Mouse (Mus musculus): Measurements from ENCODE around the gene Kxd1. TPM values are rescaled to one million over a fixed set of nuclear protein-coding genes. Genes with fewer than 3 reads are reported as not detected.

Gene Kxd1
- polyA plus RNA-seq, 1 experiment from 2014 or later = 57.2 TPM

GRCm38 (mm10) chr8:70464162-70464561 is 63.6 kb downstream of the Kxd1 start:
- Histone ChIP-seq H3K4me1 (peaks cover 48% of the 10 kb centered on the region), H3K36me3 (replicated peaks) (peaks cover 22% of the 10 kb centered on the region), H3K9me3 (no peaks in the 10 kb centered on the region; the same call in 1 of the 2 replicates), H3K27me3 (ENCODE audit: poor library complexity, severe bottlenecking) (no peaks in the 10 kb centered on the region), H3K4me3 (no peak overlapping the region), H3K27ac (no peak overlapping the region)
- WGBS = 92% methylated on average over 6 of the region's 6 CpGs
- DNase-seq (ENCODE audit: extremely low spot score, low spot score) = no peak

- H3K9me3 ChIP-seq = no peaks in the 10 kb centered on the region; the same call in 1 of the 2 replicates
- peaks cover 44% of the 10 kb centered on the region for H3K4me1 ChIP-seq
- DNase-seq (ENCODE audit: extremely low spot score, low spot score) = no peak
- WGBS = 90% methylated on average over 4 of the region's 4 CpGs
- H3K4me3 ChIP-seq = no peak overlapping the region
- peaks cover 23% of the 10 kb centered on the region for H3K36me3 ChIP-seq (replicated peaks)
- H3K27ac ChIP-seq = no peak overlapping the region
- H3K27me3 ChIP-seq (ENCODE audit: poor library complexity, severe bottlenecking) = no peaks in the 10 kb centered on the region
These were observed 64.5 kb downstream of the Kxd1 start for GRCm38 (mm10) chr8:70463306-70463705.

DNA sequence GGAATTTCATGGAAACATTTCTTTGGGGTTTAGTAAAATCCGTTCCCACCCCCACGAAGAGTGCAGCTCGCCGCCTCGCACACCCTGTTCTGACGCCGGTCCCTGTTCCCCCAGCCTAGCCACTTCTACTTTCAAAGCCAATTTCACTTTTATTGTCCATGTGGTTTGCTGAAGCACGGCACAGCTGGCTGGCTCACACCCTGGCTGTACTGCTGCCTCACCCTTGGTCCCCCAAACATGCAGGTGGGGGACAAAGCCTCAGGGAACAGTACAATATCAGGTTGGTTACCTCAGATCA is 65.3 kb downstream of the Kxd1 start:
- H3K27me3 ChIP-seq (ENCODE audit: poor library complexity, severe bottlenecking) = no peaks in the 10 kb centered on the region
- DNase-seq (ENCODE audit: extremely low spot score, low spot score) = no peak
- H3K4me3 ChIP-seq = no peak overlapping the region
- H3K9me3 ChIP-seq = no peaks in the 10 kb centered on the region; the same call in 1 of the 2 replicates
- no peak overlapping the region for H3K27ac ChIP-seq
- peaks cover 23% of the 10 kb centered on the region for H3K36me3 ChIP-seq (replicated peaks)
- WGBS = 95% methylated on average over 8 of the region's 8 CpGs
- H3K4me1 ChIP-seq = peaks cover 35% of the 10 kb centered on the region

DNA sequence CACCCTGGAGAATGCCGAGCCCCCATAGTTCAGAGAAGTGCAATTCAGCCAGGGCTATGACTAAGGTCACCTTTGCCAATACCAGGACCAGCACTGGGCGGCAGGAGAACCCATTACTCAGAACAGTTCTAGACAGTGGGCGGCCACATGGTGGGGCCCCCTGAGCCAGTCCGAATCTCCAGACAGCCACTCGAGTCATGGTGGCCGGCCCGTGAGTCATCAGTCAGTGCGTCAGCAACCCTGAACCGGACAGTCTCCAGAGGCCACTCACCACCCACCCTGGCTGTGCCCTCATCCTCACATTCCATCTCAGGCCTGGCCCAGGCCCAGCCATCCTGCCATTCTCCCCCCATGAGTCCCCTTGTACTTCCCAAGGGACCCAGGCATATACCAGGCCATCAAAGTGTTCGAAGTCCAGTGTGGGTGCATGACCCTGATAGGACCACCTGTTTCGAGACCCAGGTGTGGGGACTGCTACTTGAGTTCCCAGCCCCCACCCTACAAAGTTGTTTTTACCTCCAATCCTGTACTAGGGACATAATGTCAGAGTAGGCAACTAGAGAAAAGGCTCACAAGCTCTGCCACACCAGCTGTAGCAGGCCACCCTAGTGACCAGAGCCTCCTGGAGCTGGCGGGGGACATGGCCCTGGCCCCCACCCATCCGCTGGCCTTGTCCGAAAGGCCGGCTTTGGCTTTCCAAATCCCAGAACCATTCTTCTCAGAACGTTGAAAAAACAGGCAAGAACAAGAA is 65.8 kb downstream of the Kxd1 start:
- DNase-seq (ENCODE audit: extremely low spot score, low spot score) = no peak
- Histone ChIP-seq H3K4me1 (peaks cover 30% of the 10 kb centered on the region), H3K36me3 (replicated peaks) (peaks cover 23% of the 10 kb centered on the region), H3K9me3 (no peaks in the 10 kb centered on the region; the same call in 1 of the 2 replicates), H3K27ac (no peak overlapping the region), H3K4me3 (no peak overlapping the region), H3K27me3 (ENCODE audit: poor library complexity, severe bottlenecking) (no peaks in the 10 kb centered on the region)
- WGBS = 91% methylated on average over 16 of the region's 16 CpGs

DNA sequence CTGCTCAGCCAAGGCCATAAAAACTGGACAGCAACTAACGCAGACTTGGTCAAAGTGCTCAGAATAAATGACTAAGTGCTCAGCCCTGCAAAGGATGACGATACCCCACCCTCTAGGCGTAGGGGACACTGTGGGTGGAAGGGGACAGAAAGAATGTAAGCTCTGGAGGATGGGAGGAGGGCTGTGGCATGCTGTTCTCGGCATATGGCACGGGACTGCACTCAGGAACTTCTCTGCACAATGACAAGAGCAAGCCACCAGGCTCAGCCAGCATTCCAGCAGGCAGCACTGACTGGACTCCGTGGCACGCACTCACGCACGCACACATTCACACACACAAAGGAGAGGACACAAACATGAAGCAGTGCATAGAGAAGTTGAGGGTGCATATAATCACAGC is 67.2 kb downstream of the Kxd1 start:
- H3K4me1 ChIP-seq = peaks cover 20% of the 10 kb centered on the region; the same call in 1 of the 2 replicates
- peaks cover 13% of the 10 kb centered on the region; the same call in 1 of the 2 replicates for H3K36me3 ChIP-seq (replicated peaks)
- no peaks in the 10 kb centered on the region for H3K27me3 ChIP-seq (ENCODE audit: poor library complexity, severe bottlenecking)
- no peak overlapping the region for H3K4me3 ChIP-seq
- no peak overlapping the region for H3K27ac ChIP-seq
- DNase-seq (ENCODE audit: extremely low spot score, low spot score) = no peak
- H3K9me3 ChIP-seq = no peaks in the 10 kb centered on the region; the same call in 1 of the 2 replicates
- WGBS = 91% methylated on average over 9 of the region's 9 CpGs

DNA sequence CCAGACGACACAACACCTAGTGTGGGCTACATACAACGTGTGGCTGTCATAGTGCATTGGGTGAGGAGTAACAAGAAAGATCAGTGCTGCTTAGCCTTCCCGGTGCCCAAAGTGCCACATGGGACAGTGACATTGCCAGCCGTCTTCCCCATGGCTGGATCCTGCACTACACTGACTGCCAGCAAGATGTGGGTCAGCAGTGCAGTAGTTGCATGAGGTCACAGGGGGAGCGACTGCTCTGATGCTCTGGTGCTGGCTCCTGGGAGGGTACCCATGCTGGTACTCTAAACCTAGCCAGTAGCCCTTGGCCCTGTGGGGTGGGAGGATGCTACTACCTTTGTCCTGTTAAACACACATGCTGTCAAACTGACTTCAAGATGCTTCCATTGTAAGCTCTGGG is 67.6 kb downstream of the Kxd1 start:
- Histone ChIP-seq H3K4me1 (peaks cover 20% of the 10 kb centered on the region; the same call in 1 of the 2 replicates), H3K4me3 (no peak overlapping the region), H3K9me3 (no peaks in the 10 kb centered on the region; the same call in 1 of the 2 replicates), H3K27ac (no peak overlapping the region), H3K36me3 (replicated peaks) (peaks cover 13% of the 10 kb centered on the region; the same call in 1 of the 2 replicates), H3K27me3 (ENCODE audit: poor library complexity, severe bottlenecking) (no peaks in the 10 kb centered on the region)
- WGBS = 90% methylated on average over 5 of the region's 5 CpGs
- DNase-seq (ENCODE audit: extremely low spot score, low spot score) = no peak

- 91% methylated on average over 2 of the region's 2 CpGs for WGBS
These were observed 68.1 kb downstream of the Kxd1 start for GRCm38 (mm10) chr8:70459636-70460035.

DNA sequence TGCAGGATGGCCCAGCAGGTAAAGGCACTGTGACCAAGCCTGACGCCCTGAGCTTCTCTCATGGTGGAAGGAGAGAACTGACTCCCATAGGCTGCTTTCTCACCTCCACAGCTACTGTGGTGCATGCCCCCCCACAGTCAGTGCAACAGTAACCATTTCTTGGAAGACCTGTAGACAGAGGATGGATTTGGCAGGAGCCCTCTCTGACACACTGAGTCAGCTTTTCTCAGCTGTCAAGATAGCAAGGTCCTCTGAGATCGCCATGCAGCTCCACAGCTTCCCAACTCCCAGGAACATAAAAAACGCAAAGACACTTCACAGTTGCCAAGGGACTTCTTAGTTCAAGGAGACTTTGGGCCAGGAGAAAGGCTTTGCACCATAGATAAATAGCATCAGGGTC is 69.3 kb downstream of the Kxd1 start:
- no peak for DNase-seq (ENCODE audit: extremely low spot score, low spot score)
- Histone ChIP-seq H3K27me3 (ENCODE audit: poor library complexity, severe bottlenecking) (peaks cover 4% of the 10 kb centered on the region), H3K4me1 (peaks cover 16% of the 10 kb centered on the region; the same call in 1 of the 2 replicates), H3K9me3 (no peaks in the 10 kb centered on the region; the same call in 1 of the 2 replicates), H3K4me3 (no peak overlapping the region), H3K36me3 (replicated peaks) (peaks cover 13% of the 10 kb centered on the region; the same call in 1 of the 2 replicates), H3K27ac (no peak overlapping the region)
- 90% methylated on average over 3 of the region's 3 CpGs for WGBS

More at GRCm38 (mm10) chr8:70459636-70460035, 68.1 kb downstream of the Kxd1 start:
- H3K36me3 ChIP-seq (replicated peaks) = peaks cover 13% of the 10 kb centered on the region; the same call in 1 of the 2 replicates
- DNase-seq (ENCODE audit: extremely low spot score, low spot score) = no peak
- H3K27me3 ChIP-seq (ENCODE audit: poor library complexity, severe bottlenecking) = no peaks in the 10 kb centered on the region
- peaks cover 20% of the 10 kb centered on the region; the same call in 1 of the 2 replicates for H3K4me1 ChIP-seq
- no peak overlapping the region for H3K27ac ChIP-seq
- H3K4me3 ChIP-seq = no peak overlapping the region
- H3K9me3 ChIP-seq = no peaks in the 10 kb centered on the region; the same call in 1 of the 2 replicates

Other genes with a start within 250 kb of the Kxd1 start
- gene Homer3, start 245.1 kb downstream of the Kxd1 start, polyA plus RNA-seq (2016; fragmentation: Nextera tagmentation; extraction: Ambion mirVana) = 115 and 120 TPM in 2 replicates
- gene Ddx49, start 225.5 kb downstream of the Kxd1 start, polyA plus RNA-seq (2016; fragmentation: Nextera tagmentation; extraction: Ambion mirVana) = 54.9 and 57.2 TPM in 2 replicates
- 286 and 300 TPM in 2 replicates for gene Cope, start 225.4 kb downstream of the Kxd1 start, polyA plus RNA-seq (2016; fragmentation: Nextera tagmentation; extraction: Ambion mirVana)
- 4.1 and 4.5 TPM in 2 replicates for gene Cers1, start 212.2 kb downstream of the Kxd1 start, polyA plus RNA-seq (2016; fragmentation: Nextera tagmentation; extraction: Ambion mirVana)
- 3.7 and 4.6 TPM in 2 replicates for gene Gdf1, start 198.1 kb downstream of the Kxd1 start, polyA plus RNA-seq (2016; fragmentation: Nextera tagmentation; extraction: Ambion mirVana)
- 14.5 and 16.3 TPM in 2 replicates for gene Upf1, start 174.7 kb downstream of the Kxd1 start, polyA plus RNA-seq (2016; fragmentation: Nextera tagmentation; extraction: Ambion mirVana)
- gene Comp, start 154.4 kb downstream of the Kxd1 start, polyA plus RNA-seq (2016; fragmentation: Nextera tagmentation; extraction: Ambion mirVana) = 0.19 and 0.38 TPM in 2 replicates
- 14.8 and 16.4 TPM in 2 replicates for gene Crtc1, start 88.4 kb downstream of the Kxd1 start, polyA plus RNA-seq (2016; fragmentation: Nextera tagmentation; extraction: Ambion mirVana)
- 19.9 and 20.2 TPM in 2 replicates for gene Klhl26, start 51.0 kb downstream of the Kxd1 start, polyA plus RNA-seq (2016; fragmentation: Nextera tagmentation; extraction: Ambion mirVana)
- gene Tmem59l, start 40.6 kb downstream of the Kxd1 start, polyA plus RNA-seq (2016; fragmentation: Nextera tagmentation; extraction: Ambion mirVana) = 16.7 and 19.5 TPM in 2 replicates
- 34.1 and 48.4 TPM in 2 replicates for gene Crlf1, start 34.8 kb downstream of the Kxd1 start, polyA plus RNA-seq (2016; fragmentation: Nextera tagmentation; extraction: Ambion mirVana)
- gene Rex1bd, start 21.2 kb downstream of the Kxd1 start, polyA plus RNA-seq (2016; fragmentation: Nextera tagmentation; extraction: Ambion mirVana) = 126 and 136 TPM in 2 replicates
- 879 and 899 TPM in 2 replicates for gene Uba52, start 17.2 kb downstream of the Kxd1 start, polyA plus RNA-seq (2016; fragmentation: Nextera tagmentation; extraction: Ambion mirVana)
- 295 and 303 TPM in 2 replicates for gene Fkbp8, start 232 bp downstream of the Kxd1 start, polyA plus RNA-seq (2016; fragmentation: Nextera tagmentation; extraction: Ambion mirVana)
- 20.8 and 22.7 TPM in 2 replicates for gene Ell, start 11.5 kb upstream of the Kxd1 start, polyA plus RNA-seq (2016; fragmentation: Nextera tagmentation; extraction: Ambion mirVana)
- 166 and 170 TPM in 2 replicates for gene Isyna1, start 66.4 kb upstream of the Kxd1 start, polyA plus RNA-seq (2016; fragmentation: Nextera tagmentation; extraction: Ambion mirVana)
- 74.4 and 84.1 TPM in 2 replicates for gene Ssbp4, start 80.9 kb upstream of the Kxd1 start, polyA plus RNA-seq (2016; fragmentation: Nextera tagmentation; extraction: Ambion mirVana)
- 0.49 and 0.87 TPM in 2 replicates for gene Lrrc25, start 88.2 kb upstream of the Kxd1 start, polyA plus RNA-seq (2016; fragmentation: Nextera tagmentation; extraction: Ambion mirVana)
- gene Gdf15, start 104.5 kb upstream of the Kxd1 start, polyA plus RNA-seq (2016; fragmentation: Nextera tagmentation; extraction: Ambion mirVana) = not detected in 2 replicates
- 40.5 and 49.3 TPM in 2 replicates for gene Pgpep1, start 132.4 kb upstream of the Kxd1 start, polyA plus RNA-seq (2016; fragmentation: Nextera tagmentation; extraction: Ambion mirVana)
- gene Lsm4, start 145.3 kb upstream of the Kxd1 start, polyA plus RNA-seq (2016; fragmentation: Nextera tagmentation; extraction: Ambion mirVana) = 336 and 339 TPM in 2 replicates
- 49.6 and 50.9 TPM in 2 replicates for gene Jund, start 171.0 kb upstream of the Kxd1 start, polyA plus RNA-seq (2016; fragmentation: Nextera tagmentation; extraction: Ambion mirVana)
- gene Iqcn, start 175.5 kb upstream of the Kxd1 start, polyA plus RNA-seq (2016; fragmentation: Nextera tagmentation; extraction: Ambion mirVana) = 0.02 TPM in 1 of 2 replicates, not detected in the other
- gene Gm3336, start 190.6 kb upstream of the Kxd1 start, polyA plus RNA-seq (2016; fragmentation: Nextera tagmentation; extraction: Ambion mirVana) = not detected in 2 replicates
- gene Pde4c, start 195.8 kb upstream of the Kxd1 start, polyA plus RNA-seq (2016; fragmentation: Nextera tagmentation; extraction: Ambion mirVana) = 0.38 and 0.68 TPM in 2 replicates
- 10.5 and 12.2 TPM in 2 replicates for gene Rab3a, start 226.7 kb upstream of the Kxd1 start, polyA plus RNA-seq (2016; fragmentation: Nextera tagmentation; extraction: Ambion mirVana)
- 30.8 and 34.3 TPM in 2 replicates for gene Mpv17l2, start 233.0 kb upstream of the Kxd1 start, polyA plus RNA-seq (2016; fragmentation: Nextera tagmentation; extraction: Ambion mirVana)
- 67.1 and 69.2 TPM in 2 replicates for gene Pik3r2, start 248.8 kb upstream of the Kxd1 start, polyA plus RNA-seq (2016; fragmentation: Nextera tagmentation; extraction: Ambion mirVana)